In the genomic region with DNA sequence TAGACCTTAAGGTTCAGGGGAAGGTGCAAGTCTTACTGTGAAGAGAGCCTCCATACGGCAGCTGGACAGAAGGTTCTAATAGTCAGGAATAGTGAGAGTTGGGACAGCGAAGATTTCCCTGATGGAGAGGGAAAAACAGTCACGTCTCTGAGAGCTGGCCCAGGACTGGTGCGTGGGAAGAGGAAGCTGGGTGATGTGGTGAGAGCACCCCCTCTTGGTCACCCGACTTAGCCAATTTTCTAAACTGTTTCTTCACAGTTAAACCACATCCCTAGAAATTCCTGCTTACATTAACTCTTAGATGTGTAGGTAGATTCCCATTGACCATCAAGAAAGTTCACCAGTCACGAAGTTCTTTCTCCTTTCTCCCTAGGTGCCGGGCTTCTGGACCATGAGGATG, we compare ENCODE assay signal across 40 mouse cellular contexts. TPM values are rescaled to one million over a fixed set of nuclear protein-coding genes. Genes with fewer than 3 reads are reported as not detected.
DNase-seq lines count a peak whose midpoint lies in the region; ATAC-seq and TF ChIP-seq lines count a peak whose summit lies in the region.
"Had no signal": no experiment of that assay in that cellular context is flagged by ENCODE, and none has a peak within 500 bp of the region (broad histone marks: within the 10 kb centered on the region; RNA-seq: fewer than 3 reads in every experiment).

No protein-coding gene starts in this region.

- no peak for ATAC-seq in liver, postnatal 0 days
- ATAC-seq in liver, embryonic 11.5 days (replicated peaks; ENCODE audit: low FRiP score): no peak
- peak; percentile 80 for ATAC-seq in neutrophil, adult 5-6 weeks (ENCODE audit: extremely low read depth, insufficient number of reproducible peaks, low FRiP score, poor library complexity, severe bottlenecking)
- ATAC-seq: forebrain, embryonic 16.5 days; hindbrain, postnatal 0 days; intestine, embryonic 15.5 days; lung, postnatal 0 days; midbrain, embryonic 16.5 days; Patski had no signal

- DNase-seq in liver, postnatal 0 days: no peak
- DNase-seq in liver, embryonic 11.5 days (ENCODE audit: low spot score): no peak
- DNase-seq in A20 (ENCODE audit: low read depth, low spot score): peak; percentile 15
- no peak for DNase-seq in thymus, postnatal 14 days
- no peak for DNase-seq in thymus, postnatal 10 days (ENCODE audit: low spot score in 2 of 2)
- DNase-seq: adrenal gland, postnatal 25 days; cerebellum, adult 2 months; cerebellum, postnatal 14 days; gastrocnemius, adult 2 months; gastrocnemius, postnatal 36 days; heart, postnatal 14 days; kidney, adult 2 months; kidney, postnatal 10 days had no signal

- no peak overlapping the region for H3K4me3 ChIP-seq in liver, postnatal 0 days (ENCODE audit: low read depth, low read length)
- H3K4me3 ChIP-seq in liver, embryonic 11.5 days (ENCODE audit: low read depth, low read length): no peak overlapping the region
- H3K4me3 ChIP-seq in bone marrow, adult 2 months (replicated peaks; ENCODE audit: control insufficient read depth, low read depth, low read length): peak overlapping the region; percentile 51
- H3K4me3 ChIP-seq: erythroblast, embryonic 14.5 days; gastrocnemius, adult 2 months; hindbrain, embryonic 10.5 days; intestine, embryonic 15.5 days; limb, embryonic 12.5 days; midbrain, embryonic 10.5 days; myocyte; neural tube, embryonic 13.5 days had no signal

- no peak overlapping the region for H3K9ac ChIP-seq in liver, postnatal 0 days (replicated peaks)
- no peak overlapping the region for H3K9ac ChIP-seq in liver, embryonic 11.5 days (ENCODE audit: low read depth, low read length)
- H3K9ac ChIP-seq: intestine, embryonic 15.5 days; limb, embryonic 12.5 days; neural tube, embryonic 13.5 days had no signal

- no peak overlapping the region for H3K27ac ChIP-seq in liver, postnatal 0 days (ENCODE audit: low read depth)
- H3K27ac ChIP-seq in liver, embryonic 11.5 days (ENCODE audit: low read depth, low read length): no peak overlapping the region
- H3K27ac ChIP-seq in bone marrow, adult 2 months (ENCODE audit: control insufficient read depth, insufficient read depth, low read depth, low read length, poor library complexity): no peak overlapping the region
- H3K27ac ChIP-seq: gastrocnemius, adult 2 months; hindbrain, embryonic 10.5 days; hindbrain, postnatal 0 days; intestine, embryonic 15.5 days; limb, embryonic 12.5 days; macrophage; midbrain, embryonic 10.5 days; neural tube, embryonic 13.5 days had no signal

- no peaks in the 10 kb centered on the region for H3K4me1 ChIP-seq in liver, postnatal 0 days (ENCODE audit: insufficient read depth)
- H3K4me1 ChIP-seq in liver, embryonic 11.5 days (replicated peaks; ENCODE audit: control insufficient read depth, insufficient read depth, low read length): no peaks in the 10 kb centered on the region
- H3K4me1 ChIP-seq in bone marrow, adult 2 months (ENCODE audit: control insufficient read depth, insufficient read depth, low read length): peaks cover 1% of the 10 kb centered on the region; the same call in 1 of the 2 replicates
- H3K4me1 ChIP-seq: intestine, embryonic 15.5 days; limb, embryonic 12.5 days; neural tube, embryonic 13.5 days had no signal

- TF ChIP-seq POLR2A in bone marrow, adult 2 months (IDR thresholded peaks at IDR 0.05; ENCODE audit: borderline replicate concordance, control insufficient read depth, low read depth, low read length): no peak

- H3K27me3 ChIP-seq in liver, postnatal 0 days (ENCODE audit: insufficient read depth, low read length): no peaks in the 10 kb centered on the region
- no peaks in the 10 kb centered on the region for H3K27me3 ChIP-seq in liver, embryonic 11.5 days (replicated peaks; ENCODE audit: control insufficient read depth, insufficient read depth, low read length)
- H3K27me3 ChIP-seq: intestine, embryonic 15.5 days; limb, embryonic 12.5 days; neural tube, embryonic 13.5 days had no signal

- peak; percentile 34; the same call in 1 of the 2 replicates for TF ChIP-seq CTCF in liver, postnatal 0 days (IDR thresholded peaks at IDR 0.05; ENCODE audit: low read depth)
- TF ChIP-seq CTCF in bone marrow, adult 2 months (IDR thresholded peaks at IDR 0.05; ENCODE audit: control insufficient read depth, insufficient read depth, low read length): peak; percentile 48; the same call in 1 of the 2 replicates

- WGBS in liver, postnatal 0 days (ENCODE audit: insufficient replicate concordance): 54% methylated on average over 7 of the region's 7 CpGs
- 63% methylated on average over 7 of the region's 7 CpGs for WGBS in liver, embryonic 11.5 days
- WGBS in bone marrow, adult 2 months: 30% methylated on average over 7 of the region's 7 CpGs

- TF ChIP-seq EP300 in liver, postnatal 0 days (IDR thresholded peaks at IDR 0.05; ENCODE audit: low read depth): no peak

- no peaks in the 10 kb centered on the region for H3K36me3 ChIP-seq in liver, postnatal 0 days (replicated peaks; ENCODE audit: insufficient read depth, low read length)
- H3K36me3 ChIP-seq in liver, embryonic 11.5 days (ENCODE audit: control insufficient read depth, insufficient read depth, low read length): no peaks in the 10 kb centered on the region
- H3K36me3 ChIP-seq: G1E; hindbrain, embryonic 10.5 days; intestine, embryonic 15.5 days; limb, embryonic 12.5 days; midbrain, embryonic 10.5 days; neural tube, embryonic 13.5 days had no signal

- no peaks in the 10 kb centered on the region for H3K9me3 ChIP-seq in liver, postnatal 0 days (ENCODE audit: low read length)
- no peaks in the 10 kb centered on the region for H3K9me3 ChIP-seq in liver, embryonic 11.5 days (ENCODE audit: control insufficient read depth, low read length)
- H3K9me3 ChIP-seq: G1E; hindbrain, embryonic 10.5 days; intestine, embryonic 15.5 days; limb, embryonic 12.5 days; midbrain, embryonic 10.5 days; neural tube, embryonic 13.5 days had no signal

- H3K4me2 ChIP-seq in liver, postnatal 0 days (ENCODE audit: low read depth, low read length): no peak overlapping the region
- no peak overlapping the region for H3K4me2 ChIP-seq in liver, embryonic 11.5 days
- H3K4me2 ChIP-seq: intestine, embryonic 15.5 days; limb, embryonic 12.5 days; neural tube, embryonic 13.5 days had no signal

RNA-seq across cellular contexts. Expression of a gene that starts 21.4 kb away (rescaled TPM):
- polyA plus RNA-seq in liver, postnatal 0 days (2015; fragmentation: Nextera tagmentation; extraction: Ambion mirVana): 0.08 TPM in 1 of 2 replicates, not detected in the other
- 0.41 TPM in 1 of 2 replicates, not detected in the other for polyA plus RNA-seq in liver, embryonic 11.5 days (2014; fragmentation: Nextera tagmentation; extraction: Ambion mirVana)
- 0.92 and 3.7 TPM in 2 replicates for polyA plus RNA-seq in bone marrow, adult 2 months (2011; ENCODE audit: insufficient read depth, insufficient read length, low replicate concordance, missing spikeins)
- total RNA-seq in neutrophil, adult 5-6 weeks (2017): 12.5 and 14.0 TPM in 2 replicates
- total RNA-seq: gastrocnemius, postnatal 36 days; liver, adult 2 months had no signal
- polyA plus RNA-seq: C2C12; erythroblast, embryonic 14.5 days; G1E; heart, embryonic 14.5 days; myocyte; Patski had no signal

RNA-seq across cellular contexts. Expression of a gene that starts 43.1 kb away (rescaled TPM):
- not detected in 2 replicates for polyA plus RNA-seq in liver, postnatal 0 days (2015; fragmentation: Nextera tagmentation; extraction: Ambion mirVana)
- polyA plus RNA-seq in liver, embryonic 11.5 days (2014; fragmentation: Nextera tagmentation; extraction: Ambion mirVana): not detected in 2 replicates
- not detected in 2 replicates for polyA plus RNA-seq in bone marrow, adult 2 months (2011; ENCODE audit: insufficient read depth, insufficient read length, low replicate concordance, missing spikeins)
- total RNA-seq in neutrophil, adult 5-6 weeks (2017): 0.93 TPM in 1 of 2 replicates, not detected in the other
- total RNA-seq: adrenal gland, postnatal 25 days; gastrocnemius, adult 2 months; gastrocnemius, postnatal 36 days; heart, adult 8-10 months; heart, postnatal 14 days; hindbrain, postnatal 0 days; layer of hippocampus, postnatal 10 days; left cerebral cortex, adult 18-20 months; left cerebral cortex, postnatal 14 days; liver, adult 2 months had no signal
- polyA plus RNA-seq: brain, embryonic 14.5 days; C2C12; cerebellum, adult 2 months; cortical plate, adult 2 months; embryonic facial prominence, embryonic 14.5 days; erythroblast, embryonic 14.5 days; forebrain, embryonic 11.5 days; forebrain, embryonic 16.5 days; G1E; heart, embryonic 14.5 days; hindbrain, embryonic 10.5 days; hindbrain, postnatal 0 days; kidney, adult 2 months; limb, embryonic 12.5 days; liver, adult 2 months; lung, postnatal 0 days; macrophage; midbrain, embryonic 10.5 days; midbrain, embryonic 16.5 days; myocyte; neural tube, embryonic 13.5 days; Patski had no signal

RNA-seq across cellular contexts. Expression of a gene that starts 57.1 kb away (rescaled TPM):
- not detected in 2 replicates for polyA plus RNA-seq in liver, postnatal 0 days (2015; fragmentation: Nextera tagmentation; extraction: Ambion mirVana)
- not detected in 2 replicates for polyA plus RNA-seq in liver, embryonic 11.5 days (2014; fragmentation: Nextera tagmentation; extraction: Ambion mirVana)
- polyA plus RNA-seq in bone marrow, adult 2 months (2011; ENCODE audit: insufficient read depth, insufficient read length, low replicate concordance, missing spikeins): 0.65 and 1.2 TPM in 2 replicates
- not detected in 2 replicates for total RNA-seq in neutrophil, adult 5-6 weeks (2017)
- total RNA-seq: adrenal gland, postnatal 25 days; gastrocnemius, adult 2 months; gastrocnemius, postnatal 36 days; heart, adult 8-10 months; heart, postnatal 14 days; hindbrain, postnatal 0 days; layer of hippocampus, postnatal 10 days; left cerebral cortex, adult 18-20 months; left cerebral cortex, postnatal 14 days had no signal
- polyA plus RNA-seq: brain, embryonic 14.5 days; C2C12; cerebellum, adult 2 months; cortical plate, adult 2 months; embryonic facial prominence, embryonic 14.5 days; forebrain, embryonic 11.5 days; forebrain, embryonic 16.5 days; G1E; heart, embryonic 14.5 days; hindbrain, embryonic 10.5 days; hindbrain, postnatal 0 days; kidney, adult 2 months; limb, embryonic 12.5 days; liver, adult 2 months; macrophage; midbrain, embryonic 10.5 days; midbrain, embryonic 16.5 days; myocyte; neural tube, embryonic 13.5 days; Patski had no signal
